Mouse (Mus musculus) hindbrain, embryonic 11.5 days (tissue): ENCODE measurements around the gene Coq4. TPM values are rescaled to one million over a fixed set of nuclear protein-coding genes. Genes with fewer than 3 reads are reported as not detected.
"Not testable (repeated sequence)": the region's sequence is repeated elsewhere in the genome, so short reads cannot be mapped to it uniquely, and the experiment has no call there.

Experiments
- ATAC-seq: fragments of 200-750 bp; cut with Nextera tagmentation; 2 replicates; pipeline ENCODE4 v1.8.0; 2017; ENCODE audit warnings: mild to moderate bottlenecking, moderate TSS enrichment, moderate library complexity; ENCODE audit not compliant: low FRiP score
- DNase-seq: peaks from one replicate; pipeline ENCODE4 v3.0.0-alpha.2; 2015; ENCODE audit warnings: low spot score
- H3K27ac ChIP-seq: fragments of 300-500 bp; sonication (generic); 2 replicates; pipeline ENCODE4 v1.5.1; 2014; ENCODE audit warnings: mild to moderate bottlenecking, low read depth, low read length
- H3K27me3 ChIP-seq: fragments of 300-500 bp; sonication (generic); 2 replicates; pipeline ENCODE4 v1.6.1; 2014; ENCODE audit warnings: mild to moderate bottlenecking, low read length, moderate library complexity, mixed read lengths; ENCODE audit not compliant: control insufficient read depth, insufficient read depth
- H3K36me3 ChIP-seq: fragments of 300-500 bp; sonication (generic); 2 replicates; pipeline ENCODE4 v1.6.1; 2014; ENCODE audit warnings: mild to moderate bottlenecking, low read length, moderate library complexity, mixed read lengths; ENCODE audit not compliant: control insufficient read depth, insufficient read depth
- H3K4me1 ChIP-seq: fragments of 300-500 bp; sonication (generic); replicated peaks from 2 replicates; pipeline ENCODE4 v1.6.1; 2014; ENCODE audit warnings: low read length, mixed read lengths; ENCODE audit not compliant: control insufficient read depth, insufficient read depth
- H3K4me2 ChIP-seq: fragments of 300-500 bp; sonication (generic); replicated peaks from 2 replicates; pipeline ENCODE4 v1.6.1; 2014; ENCODE audit warnings: mild to moderate bottlenecking, low read depth, low read length
- H3K4me3 ChIP-seq: fragments of 300-500 bp; sonication (generic); 2 replicates; pipeline ENCODE4 v1.5.1; 2014; ENCODE audit warnings: low read depth, low read length
- H3K9ac ChIP-seq: fragments of 300-500 bp; sonication (generic); 2 replicates; pipeline ENCODE4 v1.6.1; 2014; ENCODE audit warnings: low read depth, low read length
- H3K9me3 ChIP-seq: fragments of 300-500 bp; sonication (generic); 2 replicates; pipeline ENCODE4 v1.6.1; 2016; ENCODE audit warnings: low read length; ENCODE audit not compliant: control insufficient read depth
- WGBS: fragments of 180-500 bp; shearing (Covaris S2); extraction: QIAGEN DNeasy Blood & Tissue Kit; methylation state at CpG from one replicate; pipeline ENCODE4 v1.1.7; 2014; 5-methylcytosine and 5-hydroxymethylcytosine counted together
- polyA plus RNA-seq: library from polyadenylated mRNA; unstranded; fragments of >200 nt; fragmentation: Nextera tagmentation; extraction: Ambion mirVana; gene quantifications from 2 replicates; pipeline ENCODE4 v1.2.1, GENCODE M21; 2014

Coq4 gene
- polyA plus RNA-seq, 1 experiment from 2014 or later = 39.7 TPM

DNA sequence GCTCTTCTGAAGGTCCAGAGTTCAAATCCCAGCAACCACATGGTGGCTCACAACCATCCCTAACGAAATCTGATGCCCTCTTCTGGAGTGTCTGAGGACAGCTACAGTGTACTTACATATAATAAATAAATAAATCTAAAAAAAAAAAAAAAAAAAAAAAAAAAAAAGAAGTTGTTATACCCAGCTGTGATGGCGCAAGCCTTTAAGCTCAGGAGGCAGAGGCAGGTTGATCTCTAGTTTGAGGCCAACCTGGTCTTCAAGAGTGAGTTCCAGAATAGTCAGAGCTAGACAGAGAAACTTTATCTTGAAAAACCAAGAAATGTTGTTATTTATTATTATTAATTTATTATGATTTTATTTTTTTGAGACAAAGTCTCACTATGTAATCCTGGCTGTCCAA is 6.0 kb upstream of the Coq4 start:
- not testable (repeated sequence) for H3K27me3 ChIP-seq, H3K4me1 ChIP-seq, DNase-seq, H3K27ac ChIP-seq, H3K4me3 ChIP-seq, H3K9me3 ChIP-seq, H3K4me2 ChIP-seq, ATAC-seq, H3K9ac ChIP-seq
- 94% methylated on average over 2 of the region's 2 CpGs for WGBS
- peaks cover 40% of the 10 kb centered on the region for H3K36me3 ChIP-seq

- Histone ChIP-seq H3K4me3 (no peak overlapping the region), H3K9ac (no peak overlapping the region), H3K27ac (no peak overlapping the region), H3K36me3 (peaks cover 29% of the 10 kb centered on the region), H3K4me1 (0 out of 2 replicates have a peak, but pooled peaks cover 2% of the 10 kb centered on the region), H3K4me2 (no peak overlapping the region), H3K27me3 (no peaks in the 10 kb centered on the region), H3K9me3 (no peaks in the 10 kb centered on the region)
- WGBS = 66% methylated on average over 4 of the region's 4 CpGs
- no peak for DNase-seq
- ATAC-seq = no peak
These were observed 3.0 kb upstream of the Coq4 start for GRCm38 (mm10) chr2:29784290-29784689.

DNA sequence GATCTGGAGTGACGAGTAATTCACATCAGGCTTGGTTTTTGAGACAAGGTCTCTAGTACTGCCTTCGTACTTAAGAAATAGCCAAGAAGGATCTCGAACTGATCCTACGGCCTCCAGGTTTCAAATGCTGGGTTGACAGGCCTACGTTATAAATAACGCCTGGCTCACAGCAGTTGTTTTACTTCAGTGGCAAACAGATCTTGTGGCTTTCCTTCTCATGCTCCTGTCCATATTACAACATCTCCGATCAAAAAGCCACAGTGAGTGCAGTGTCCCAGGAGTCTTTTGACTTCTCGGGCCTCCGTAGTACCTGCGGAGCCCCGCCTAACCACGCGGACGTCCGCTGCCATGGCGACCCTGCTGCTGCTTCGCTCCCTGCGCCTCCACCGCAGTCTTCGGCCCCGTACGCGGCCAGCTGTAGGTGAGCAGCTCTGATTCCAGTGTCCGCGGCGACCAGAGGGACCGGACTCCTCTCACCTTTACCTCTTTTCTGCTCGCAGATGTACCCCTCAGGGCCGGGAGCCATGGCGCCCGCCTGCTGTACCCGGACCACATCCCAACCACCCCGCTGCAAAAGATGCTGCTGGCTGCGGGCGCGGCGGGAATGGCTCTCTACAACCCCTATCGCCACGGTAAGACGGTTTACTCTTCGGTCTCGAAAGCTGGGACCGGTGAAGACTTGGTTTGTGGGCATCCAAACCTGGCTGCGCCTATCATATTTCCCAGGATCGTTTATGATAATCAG is 816 bp downstream of the Coq4 start, which contains the start of gene Trub2:
TSS of gene Trub2 (minus strand) at position 566 of the 745 bp plus-strand sequence.
- 0 out of 2 replicates have a peak, but pooled peaks cover 2% of the 10 kb centered on the region for H3K4me1 ChIP-seq
- under 1% methylated on average over 45 of the region's 45 CpGs for WGBS

GRCm38 (mm10) chr2:29792772-29793487 is 5.6 kb downstream of the Coq4 start:
- no peak overlapping the region for H3K27ac ChIP-seq
- no peak for DNase-seq
- H3K36me3 ChIP-seq = peaks cover 6% of the 10 kb centered on the region; the same call in 1 of the 2 replicates
- H3K4me2 ChIP-seq = no peak overlapping the region
- ATAC-seq = no peak
- H3K27me3 ChIP-seq = no peaks in the 10 kb centered on the region
- no peak overlapping the region for H3K9ac ChIP-seq
- 98% methylated on average over 2 of the region's 2 CpGs for WGBS
- H3K9me3 ChIP-seq = no peaks in the 10 kb centered on the region
- no peak overlapping the region for H3K4me3 ChIP-seq
- H3K4me1 ChIP-seq = no peaks in the 10 kb centered on the region

More for the DNA sequence above, 816 bp downstream of the Coq4 start, which contains the start of gene Trub2:
- Histone ChIP-seq H3K9me3 (no peaks in the 10 kb centered on the region), H3K36me3 (peaks cover 12% of the 10 kb centered on the region), H3K27ac (no peak within 1 kb of the TSS), H3K4me2 (peak within 1 kb of the TSS; percentile 79), H3K27me3 (no peaks in the 10 kb centered on the region), H3K4me3 (peak within 1 kb of the TSS; percentile 65), H3K9ac (peak within 1 kb of the TSS; percentile 80)
- DNase-seq (peak; percentile 82), ATAC-seq (peak; percentile 90)

GRCm38 (mm10) chr2:29802075-29802826 is 15.0 kb downstream of the Coq4 start, which contains the start of gene Slc27a4:
Slc27a4 (plus strand) TSS chr2:29802634.
- 6% methylated on average over 28 of the region's 28 CpGs for WGBS
- 0 out of 2 replicates have a peak, but pooled peaks cover 4% of the 10 kb centered on the region for H3K36me3 ChIP-seq
- H3K4me3 ChIP-seq = peak within 1 kb of the TSS; percentile 93
- no peaks in the 10 kb centered on the region for H3K9me3 ChIP-seq
- ATAC-seq (peak; percentile 97), DNase-seq (peak; percentile 97)
- H3K4me2 ChIP-seq = peak within 1 kb of the TSS; percentile 79
- no peaks in the 10 kb centered on the region for H3K27me3 ChIP-seq
- H3K4me1 ChIP-seq = peaks cover 6% of the 10 kb centered on the region; the same call in 1 of the 2 replicates
- H3K9ac ChIP-seq = peak within 1 kb of the TSS; percentile 87
- peak within 1 kb of the TSS; percentile 91 for H3K27ac ChIP-seq

DNA sequence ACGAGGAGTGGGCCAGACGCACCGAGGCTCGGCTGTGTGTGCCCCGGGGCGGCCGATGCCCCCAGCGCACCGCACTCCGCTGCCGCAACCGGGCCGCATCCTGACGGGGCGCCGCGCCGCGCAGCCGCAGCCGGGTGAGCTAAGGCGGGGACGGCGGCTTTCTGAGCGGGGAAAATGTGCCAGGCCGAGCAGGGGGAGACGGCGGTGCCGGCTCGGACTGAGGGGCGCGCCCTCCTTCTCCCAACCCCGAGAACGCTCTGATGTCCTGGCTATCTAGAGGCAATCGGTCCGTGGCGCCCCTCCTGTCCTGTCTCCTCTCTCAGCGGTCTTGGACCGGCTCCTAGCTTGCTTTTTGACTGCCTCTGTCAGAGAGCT is 15.5 kb downstream of the Coq4 start:
- Histone ChIP-seq H3K4me1 (peaks cover 6% of the 10 kb centered on the region; the same call in 1 of the 2 replicates), H3K4me3 (peak overlapping the region; percentile 93), H3K36me3 (0 out of 2 replicates have a peak, but pooled peaks cover 4% of the 10 kb centered on the region), H3K9ac (peak overlapping the region; percentile 87), H3K4me2 (peak overlapping the region; percentile 79), H3K27ac (peak overlapping the region; percentile 91), H3K27me3 (no peaks in the 10 kb centered on the region), H3K9me3 (no peaks in the 10 kb centered on the region)
- DNase-seq (no peak), ATAC-seq (no peak)
- WGBS = under 1% methylated on average over 38 of the region's 39 CpGs

GRCm38 (mm10) chr2:29803400-29803831 is 16.1 kb downstream of the Coq4 start:
- ATAC-seq (no peak), DNase-seq (peak; percentile 44)
- peaks cover 6% of the 10 kb centered on the region; the same call in 1 of the 2 replicates for H3K4me1 ChIP-seq
- WGBS = 23% methylated on average over 6 of the region's 6 CpGs
- no peaks in the 10 kb centered on the region for H3K9me3 ChIP-seq
- H3K4me2 ChIP-seq = peak overlapping the region; percentile 79
- H3K27ac ChIP-seq = peak overlapping the region; percentile 91; the same call in 1 of the 2 replicates
- 0 out of 2 replicates have a peak, but pooled peaks cover 4% of the 10 kb centered on the region for H3K36me3 ChIP-seq
- peak overlapping the region; percentile 87 for H3K9ac ChIP-seq
- no peaks in the 10 kb centered on the region for H3K27me3 ChIP-seq
- H3K4me3 ChIP-seq = peak overlapping the region; percentile 93
